Mouse (Mus musculus) liver, adult (tissue): Measurements from ENCODE around the gene 2210408I21Rik.

Experiments
- GATA4 ChIP-seq: IDR thresholded peaks from 2 replicates; pipeline ENCODE4 v1.6.1; 2014; ENCODE audit warnings: mild to moderate bottlenecking, low read length; ENCODE audit not compliant: insufficient replicate concordance

Gene 2210408I21Rik

DNA sequence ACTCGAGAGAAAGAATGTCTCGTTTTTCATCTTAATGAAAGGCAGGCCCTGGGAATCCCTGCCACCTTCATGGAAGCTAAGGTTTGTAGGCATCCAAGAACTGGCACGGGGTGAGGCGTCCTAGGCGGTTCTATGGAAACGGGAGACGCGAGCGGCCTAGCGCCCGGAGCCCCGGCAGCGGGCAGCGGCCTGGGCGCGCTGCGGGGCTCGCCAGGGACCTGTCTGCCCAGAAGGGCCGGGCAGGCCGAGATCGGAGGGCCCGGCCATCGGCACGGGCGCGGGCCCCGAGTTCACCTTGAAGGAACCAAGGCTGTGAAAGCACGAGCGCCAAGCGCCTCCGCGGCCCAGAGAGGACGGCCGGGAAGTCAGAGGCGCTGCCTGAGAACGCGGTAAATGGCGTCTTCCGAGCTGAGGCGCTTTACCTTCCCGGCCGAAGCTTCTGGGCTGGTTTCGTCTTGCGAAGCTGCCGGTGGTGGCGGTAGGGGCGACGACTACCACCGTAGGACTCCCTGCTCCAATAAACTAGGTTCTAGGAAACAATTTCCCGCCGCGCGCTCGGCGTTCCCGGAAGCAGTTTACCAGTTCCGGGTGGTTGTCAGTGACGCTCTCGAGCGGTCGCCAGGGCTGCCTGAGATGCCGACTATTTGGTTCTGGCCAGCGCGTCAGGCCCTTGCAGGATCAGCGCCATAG is at the start of gene 2210408I21Rik, which contains the start of gene Slf1:
TSS of gene 2210408I21Rik (plus strand) at position 610 of the 690 bp plus-strand sequence.
TSS of gene Slf1 (minus strand) at position 543 of the 690 bp plus-strand sequence.
- TF ChIP-seq GATA4 = no peak; the same call in 1 of the 2 replicates

GRCm38 (mm10) chr13:77107734-77108133 is 27.6 kb upstream of the 2210408I21Rik start:
- TF ChIP-seq GATA4 = no peak

DNA sequence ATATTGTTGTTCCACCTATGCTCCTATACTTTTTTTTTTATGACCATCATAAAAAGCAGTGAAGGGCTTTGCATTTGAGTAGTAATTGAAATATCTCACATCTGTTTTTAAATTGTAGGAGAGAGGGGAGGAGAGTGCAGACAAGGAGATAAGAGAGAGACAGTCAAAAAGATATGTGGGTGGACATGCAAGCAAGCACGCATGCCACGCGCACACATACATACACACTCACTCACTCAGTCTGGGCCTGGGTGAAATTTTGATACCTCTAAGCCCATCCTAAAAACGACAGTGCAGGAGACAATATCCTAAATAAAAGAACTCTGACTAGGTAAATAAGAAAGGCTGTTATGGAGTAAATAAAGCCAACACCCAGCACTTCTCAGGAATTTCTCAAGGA is 16.6 kb upstream of the 2210408I21Rik start:
- TF ChIP-seq GATA4 = no peak

DNA sequence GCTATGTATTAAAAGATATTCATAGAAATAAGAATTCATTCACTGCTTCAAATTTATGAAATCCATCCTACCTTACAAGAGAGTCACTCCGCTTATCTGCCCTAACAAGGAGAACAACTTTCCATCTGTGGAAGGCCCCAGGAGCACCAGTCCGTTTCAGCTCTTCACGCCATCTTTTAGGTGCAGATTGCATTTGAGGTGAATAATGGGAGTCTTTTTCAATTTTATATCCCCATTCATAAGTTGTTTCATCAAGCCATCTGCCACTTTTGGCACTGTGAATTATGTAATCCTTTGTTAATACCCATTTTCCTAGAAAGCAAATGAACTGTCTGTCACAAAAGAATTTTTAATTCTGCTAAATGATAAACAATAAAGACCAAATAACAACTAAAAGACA is 10.2 kb upstream of the 2210408I21Rik start:
- TF ChIP-seq GATA4 = no peak

DNA sequence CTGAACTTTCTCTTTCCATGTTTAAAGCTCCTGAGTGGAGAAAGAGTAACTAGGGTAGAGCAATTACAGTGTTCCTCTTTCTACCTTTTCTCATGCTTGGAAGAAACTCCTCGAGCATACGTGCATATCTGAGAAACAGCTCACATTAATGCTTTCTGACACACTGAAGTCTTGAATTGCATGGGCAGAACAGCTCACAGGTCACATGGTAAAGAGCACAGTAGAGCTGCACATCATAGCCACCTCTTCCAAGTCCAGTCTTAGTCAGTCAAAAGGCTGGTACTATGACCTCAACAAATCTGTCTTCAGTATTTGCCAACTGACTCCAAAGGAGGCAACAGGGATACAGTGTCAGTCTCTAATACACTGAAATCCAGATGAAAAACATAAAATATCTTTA is 7.1 kb upstream of the 2210408I21Rik start:
- no peak for TF ChIP-seq GATA4

DNA sequence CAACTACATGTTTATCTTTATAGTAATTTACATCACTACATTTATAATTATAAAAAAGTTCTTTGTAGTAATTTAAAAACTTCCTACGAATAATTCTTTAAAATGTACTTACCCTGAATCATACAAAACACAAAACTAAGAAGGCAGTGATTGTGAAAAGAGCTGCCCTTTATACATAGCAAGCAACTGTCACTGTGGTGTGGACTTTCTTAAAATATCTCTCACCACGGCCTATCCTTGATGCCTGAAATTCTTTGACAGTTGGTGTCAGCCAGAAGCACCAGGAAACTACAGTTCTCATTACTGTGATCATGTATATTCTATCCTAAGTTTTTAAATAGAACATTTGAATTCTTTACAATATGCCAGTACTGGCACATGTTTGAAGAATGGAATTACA is 4.2 kb upstream of the 2210408I21Rik start:
- no peak for TF ChIP-seq GATA4

DNA sequence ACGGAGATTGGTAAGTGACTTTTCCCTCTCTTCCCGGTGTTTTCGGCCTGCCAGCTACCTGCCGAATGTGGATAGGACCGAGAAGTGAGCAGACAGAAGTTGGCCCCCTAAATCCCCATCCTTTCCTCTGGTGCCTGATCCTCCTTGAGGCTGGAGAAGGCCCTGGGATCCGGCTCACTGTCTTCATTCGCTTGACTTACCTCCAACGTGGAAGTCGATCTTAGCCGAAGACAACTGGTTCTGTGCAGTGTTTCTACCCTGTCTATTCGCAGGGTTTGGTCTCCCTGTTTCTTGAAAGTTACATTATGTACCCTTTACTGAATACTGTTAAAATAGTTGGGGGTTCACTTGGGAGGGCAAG is 261 bp downstream of the 2210408I21Rik start:
- no peak; the same call in 1 of the 2 replicates for TF ChIP-seq GATA4

- no peak for TF ChIP-seq GATA4
Measured at GRCm38 (mm10) chr13:77140890-77141289, 5.5 kb downstream of the 2210408I21Rik start.

DNA sequence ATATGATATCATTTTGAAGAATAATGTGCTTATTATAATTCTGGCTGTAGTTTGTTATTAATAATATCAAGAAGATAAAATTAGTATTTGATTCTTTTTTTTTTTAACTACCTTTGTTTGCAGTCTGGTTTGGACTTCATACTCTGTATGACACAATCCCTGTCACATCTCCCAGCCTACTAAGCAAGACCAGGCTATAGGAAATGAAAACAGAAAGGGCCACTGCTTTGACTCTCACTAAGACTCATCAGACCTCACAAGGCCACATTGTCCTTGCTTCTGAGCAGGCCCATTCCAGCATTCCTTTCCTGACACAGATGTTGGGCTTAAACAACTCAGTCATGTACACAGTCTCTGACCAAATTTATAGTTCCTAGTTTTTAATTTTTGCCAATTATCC is 42.6 kb downstream of the 2210408I21Rik start:
- no peak for TF ChIP-seq GATA4

- no peak for TF ChIP-seq GATA4
Measured at GRCm38 (mm10) chr13:77190606-77191005, 55.3 kb downstream of the 2210408I21Rik start.

- TF ChIP-seq GATA4 = no peak
Measured at GRCm38 (mm10) chr13:77192201-77192600, 56.9 kb downstream of the 2210408I21Rik start.

DNA sequence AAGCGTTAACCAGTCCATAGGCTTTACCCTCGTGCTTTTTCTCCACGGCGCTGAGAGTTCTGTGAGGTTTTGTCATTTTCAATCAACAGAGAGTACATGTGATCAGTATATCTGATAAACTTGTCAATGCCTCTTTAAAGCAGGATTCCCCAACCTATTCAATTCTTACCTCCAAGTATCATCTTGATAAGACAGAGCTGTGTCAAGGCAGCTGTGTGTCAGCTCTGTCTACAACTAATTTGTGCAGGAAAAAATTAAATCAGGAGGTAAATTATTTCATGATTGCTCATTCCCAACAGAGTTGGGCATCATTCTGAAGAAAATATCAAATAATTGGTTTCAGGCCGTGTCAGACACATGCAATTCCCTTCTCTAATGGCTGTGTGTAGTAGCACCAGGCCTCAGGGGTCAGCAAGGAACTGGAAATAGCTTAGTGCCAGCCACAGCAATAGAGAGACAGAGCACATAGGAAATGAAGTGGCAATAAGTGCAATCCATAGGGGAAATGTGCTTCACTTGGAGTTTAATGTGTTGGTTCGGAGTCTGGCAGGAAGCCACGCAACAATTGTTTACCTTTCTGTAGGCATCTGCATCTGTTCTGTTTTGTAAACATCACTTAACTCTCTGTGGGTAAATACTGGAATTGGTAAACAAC is 73.6 kb downstream of the 2210408I21Rik start:
- no peak for TF ChIP-seq GATA4

DNA sequence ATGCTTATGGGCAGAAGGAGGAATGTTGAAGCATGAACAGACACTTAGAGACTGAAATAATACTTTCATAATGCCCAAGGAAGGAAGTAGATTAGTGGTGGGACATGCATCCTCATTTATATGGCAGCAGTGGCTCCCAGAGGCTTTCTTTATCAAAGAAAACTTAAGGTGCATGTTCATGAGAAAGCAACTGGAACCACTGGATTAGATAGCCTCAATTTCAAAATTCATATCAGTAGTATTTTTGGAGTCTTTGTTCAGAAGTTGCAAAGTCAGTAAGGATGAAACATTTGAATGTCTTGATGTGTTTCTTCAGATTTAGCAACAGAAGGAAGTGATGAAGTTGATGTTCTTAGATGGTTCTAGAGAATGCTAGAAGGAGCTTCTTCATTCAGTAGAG is 77.9 kb downstream of the 2210408I21Rik start:
- no peak for TF ChIP-seq GATA4

DNA sequence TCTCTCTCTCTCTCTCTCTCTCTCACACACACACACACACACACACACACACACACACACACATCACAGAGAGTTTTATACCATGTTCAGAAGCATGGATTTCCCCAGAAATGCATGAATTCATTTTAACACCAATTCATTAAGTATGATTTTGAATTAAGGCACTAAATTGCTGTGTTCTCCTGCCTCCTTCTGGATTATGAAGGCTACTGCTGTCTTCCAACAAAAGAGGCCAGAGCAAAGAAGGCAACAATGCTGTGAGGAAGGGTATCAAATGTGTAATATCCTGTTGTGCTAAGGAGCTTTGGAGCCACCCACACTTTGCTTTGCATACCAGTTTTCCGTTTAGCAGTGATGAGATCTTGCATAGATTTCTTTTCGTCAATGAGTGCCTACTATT is 80.1 kb downstream of the 2210408I21Rik start:
- no peak for TF ChIP-seq GATA4

- TF ChIP-seq GATA4 = no peak
Measured at GRCm38 (mm10) chr13:77217672-77218280, 82.4 kb downstream of the 2210408I21Rik start.

- TF ChIP-seq GATA4 = no peak
Measured at GRCm38 (mm10) chr13:77221072-77221471, 85.7 kb downstream of the 2210408I21Rik start.

- no peak for TF ChIP-seq GATA4
Measured at GRCm38 (mm10) chr13:77256541-77256940, 121.2 kb downstream of the 2210408I21Rik start.
